Mouse (Mus musculus) bone marrow macrophage, adult 2 months (primary cell): ENCODE data around the gene Ppfibp1.

ENCODE experiments used
- CTCF ChIP-seq: IDR thresholded peaks from 2 replicates; pipeline ENCODE4 v1.5.1; 2012; ENCODE audit warnings: low read depth, mild to moderate bottlenecking, low read length, moderate library complexity
- POLR2A ChIP-seq: IDR thresholded peaks from 2 replicates; pipeline ENCODE4 v1.6.1; 2012; ENCODE audit warnings: mild to moderate bottlenecking, low read depth, low read length, borderline replicate concordance

DNA sequence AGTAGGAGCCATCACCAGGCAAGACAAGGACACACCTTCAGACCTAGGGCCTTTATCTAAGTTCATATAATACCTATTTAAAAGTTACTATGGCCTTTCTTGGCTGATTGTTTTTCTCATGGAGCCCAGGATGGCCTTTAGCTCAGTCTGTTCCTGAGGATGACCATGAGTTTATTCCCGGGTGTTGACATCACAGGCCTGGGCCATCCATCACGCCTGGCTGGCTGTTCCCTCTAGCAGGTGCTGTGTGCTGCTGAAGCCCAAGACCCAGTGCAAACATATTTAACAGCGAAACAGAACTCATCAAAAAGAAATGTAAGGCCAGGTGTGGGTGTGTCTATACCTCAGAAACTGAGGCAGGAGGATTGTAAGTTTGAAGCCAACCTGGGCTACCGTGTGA is 49.4 kb upstream of the Ppfibp1 start:
- TF ChIP-seq POLR2A (no peak), CTCF (no peak)
